Mouse (Mus musculus): Measurements from ENCODE around the gene Ccna2. TPM values are rescaled to one million over a fixed set of nuclear protein-coding genes. Genes with fewer than 3 reads are reported as not detected.
A peak's percentile ranks its signal among the peaks of the same experiment; 100 is the strongest.

The Ccna2 gene
- polyA plus RNA-seq, 1 experiment from 2014 or later = 207 TPM

- no peak overlapping the region for H3K27ac ChIP-seq (replicated peaks)
- 86% methylated on average over 4 of the region's 4 CpGs for WGBS
- H3K27me3 ChIP-seq = no peaks in the 10 kb centered on the region
- H3K4me1 ChIP-seq = no peaks in the 10 kb centered on the region
- H3K9me3 ChIP-seq = no peaks in the 10 kb centered on the region
- H3K9ac ChIP-seq (replicated peaks) = no peak overlapping the region
- peaks cover 88% of the 10 kb centered on the region for H3K36me3 ChIP-seq
- H3K4me3 ChIP-seq = no peak overlapping the region
- ATAC-seq (ENCODE audit: low FRiP score, low read depth) = no peak
- H3K4me2 ChIP-seq (replicated peaks) = no peak overlapping the region
These were observed 12.3 kb downstream of the Ccna2 start for GRCm38 (mm10) chr3:36559606-36560005.

GRCm38 (mm10) chr3:36557601-36558000 is 14.3 kb downstream of the Ccna2 start:
- Histone ChIP-seq H3K9ac (replicated peaks) (no peak overlapping the region), H3K4me3 (no peak overlapping the region), H3K27ac (replicated peaks) (no peak overlapping the region), H3K4me1 (0 out of 2 replicates have a peak, but pooled peaks cover 5% of the 10 kb centered on the region), H3K4me2 (replicated peaks) (no peak overlapping the region), H3K36me3 (peaks cover 75% of the 10 kb centered on the region), H3K27me3 (no peaks in the 10 kb centered on the region), H3K9me3 (no peaks in the 10 kb centered on the region)
- WGBS = 90% methylated on average over 1 of the region's 1 CpGs
- ATAC-seq (ENCODE audit: low FRiP score, low read depth) = no peak

GRCm38 (mm10) chr3:36552406-36553047 is 19.4 kb downstream of the Ccna2 start, which contains the start of gene Exosc9:
Gene Exosc9, plus strand, starts transcription at chr3:36552606.
- ATAC-seq (ENCODE audit: low FRiP score, low read depth) = peak; percentile 95
- Histone ChIP-seq H3K4me2 (replicated peaks) (peak within 1 kb of the TSS; percentile 75), H3K4me3 (peak within 1 kb of the TSS; percentile 86), H3K27ac (replicated peaks) (peak within 1 kb of the TSS; percentile 89), H3K36me3 (peaks cover 31% of the 10 kb centered on the region), H3K27me3 (no peaks in the 10 kb centered on the region), H3K4me1 (peaks cover 14% of the 10 kb centered on the region), H3K9me3 (no peaks in the 10 kb centered on the region), H3K9ac (replicated peaks) (peak within 1 kb of the TSS; percentile 76)
- WGBS = under 1% methylated on average over 39 of the region's 39 CpGs

GRCm38 (mm10) chr3:36551851-36552384 is 20.0 kb downstream of the Ccna2 start:
- peak overlapping the region; percentile 75 for H3K4me2 ChIP-seq (replicated peaks)
- H3K4me1 ChIP-seq = peaks cover 14% of the 10 kb centered on the region
- no peaks in the 10 kb centered on the region for H3K9me3 ChIP-seq
- peak overlapping the region; percentile 86 for H3K4me3 ChIP-seq
- 17% methylated on average over 12 of the region's 12 CpGs for WGBS
- H3K9ac ChIP-seq (replicated peaks) = peak overlapping the region; percentile 76
- no peaks in the 10 kb centered on the region for H3K27me3 ChIP-seq
- no peak; the same call in 1 of the 2 replicates for ATAC-seq (ENCODE audit: low FRiP score, low read depth)
- H3K27ac ChIP-seq (replicated peaks) = peak overlapping the region; percentile 89
- peaks cover 25% of the 10 kb centered on the region for H3K36me3 ChIP-seq

- H3K4me3 ChIP-seq = peak overlapping the region; percentile 86
- ATAC-seq (ENCODE audit: low FRiP score, low read depth) = peak; percentile 75
- no peaks in the 10 kb centered on the region for H3K27me3 ChIP-seq
- peak overlapping the region; percentile 75 for H3K4me2 ChIP-seq (replicated peaks)
- H3K27ac ChIP-seq (replicated peaks) = peak overlapping the region; percentile 89
- H3K4me1 ChIP-seq = peaks cover 14% of the 10 kb centered on the region
- H3K9ac ChIP-seq (replicated peaks) = peak overlapping the region; percentile 76
- H3K9me3 ChIP-seq = no peaks in the 10 kb centered on the region
- peaks cover 23% of the 10 kb centered on the region for H3K36me3 ChIP-seq
- WGBS = 5% methylated on average over 9 of the region's 9 CpGs
These were observed 20.6 kb downstream of the Ccna2 start for GRCm38 (mm10) chr3:36551343-36551742.

GRCm38 (mm10) chr3:36544961-36545360 is 27.0 kb downstream of the Ccna2 start:
- Histone ChIP-seq H3K4me2 (replicated peaks) (no peak overlapping the region), H3K4me3 (no peak overlapping the region), H3K27me3 (no peaks in the 10 kb centered on the region), H3K36me3 (no peaks in the 10 kb centered on the region), H3K9me3 (no peaks in the 10 kb centered on the region), H3K9ac (replicated peaks) (no peak overlapping the region), H3K4me1 (no peaks in the 10 kb centered on the region), H3K27ac (replicated peaks) (no peak overlapping the region)
- ATAC-seq (ENCODE audit: low FRiP score, low read depth) = no peak
- 81% methylated on average over 3 of the region's 3 CpGs for WGBS

GRCm38 (mm10) chr3:36541399-36541798 is 30.6 kb downstream of the Ccna2 start:
- H3K4me3 ChIP-seq = no peak overlapping the region
- no peak overlapping the region for H3K27ac ChIP-seq (replicated peaks)
- H3K9me3 ChIP-seq = no peaks in the 10 kb centered on the region
- WGBS = 89% methylated on average over 2 of the region's 2 CpGs
- ATAC-seq (ENCODE audit: low FRiP score, low read depth) = no peak
- no peaks in the 10 kb centered on the region for H3K4me1 ChIP-seq
- H3K27me3 ChIP-seq = no peaks in the 10 kb centered on the region
- H3K9ac ChIP-seq (replicated peaks) = no peak overlapping the region
- H3K36me3 ChIP-seq = no peaks in the 10 kb centered on the region
- H3K4me2 ChIP-seq (replicated peaks) = no peak overlapping the region

GRCm38 (mm10) chr3:36540756-36541155 is 31.2 kb downstream of the Ccna2 start:
- Histone ChIP-seq H3K4me1 (no peaks in the 10 kb centered on the region), H3K4me3 (no peak overlapping the region), H3K9me3 (no peaks in the 10 kb centered on the region), H3K36me3 (no peaks in the 10 kb centered on the region), H3K4me2 (replicated peaks) (no peak overlapping the region), H3K27me3 (no peaks in the 10 kb centered on the region), H3K27ac (replicated peaks) (no peak overlapping the region), H3K9ac (replicated peaks) (no peak overlapping the region)
- ATAC-seq (ENCODE audit: low FRiP score, low read depth) = no peak
- 60% methylated on average over 2 of the region's 2 CpGs for WGBS

- Histone ChIP-seq H3K9me3 (no peaks in the 10 kb centered on the region), H3K9ac (replicated peaks) (no peak overlapping the region), H3K4me2 (replicated peaks) (no peak overlapping the region), H3K4me3 (no peak overlapping the region), H3K27ac (replicated peaks) (no peak overlapping the region), H3K36me3 (no peaks in the 10 kb centered on the region), H3K27me3 (no peaks in the 10 kb centered on the region), H3K4me1 (peaks cover 5% of the 10 kb centered on the region; the same call in 1 of the 2 replicates)
- no peak for ATAC-seq (ENCODE audit: low FRiP score, low read depth)
- WGBS = 91% methylated on average over 4 of the region's 4 CpGs
These were observed 34.1 kb downstream of the Ccna2 start for GRCm38 (mm10) chr3:36537701-36538470.

GRCm38 (mm10) chr3:36536041-36536440 is 35.9 kb downstream of the Ccna2 start:
- 92% methylated on average over 12 of the region's 12 CpGs for WGBS
- no peak overlapping the region for H3K9ac ChIP-seq (replicated peaks)

GRCm38 (mm10) chr3:36533201-36533672 is 38.7 kb downstream of the Ccna2 start:
- Histone ChIP-seq H3K9me3 (no peaks in the 10 kb centered on the region), H3K4me3 (no peak overlapping the region), H3K36me3 (no peaks in the 10 kb centered on the region), H3K27ac (replicated peaks) (no peak overlapping the region), H3K4me1 (peaks cover 5% of the 10 kb centered on the region; the same call in 1 of the 2 replicates), H3K4me2 (replicated peaks) (no peak overlapping the region), H3K27me3 (peaks cover 11% of the 10 kb centered on the region), H3K9ac (replicated peaks) (no peak overlapping the region)
- no peak for ATAC-seq (ENCODE audit: low FRiP score, low read depth)
- WGBS = 3% methylated on average over 1 of the region's 1 CpGs

More at GRCm38 (mm10) chr3:36536041-36536440, 35.9 kb downstream of the Ccna2 start:
- Histone ChIP-seq H3K36me3 (no peaks in the 10 kb centered on the region), H3K4me1 (peaks cover 5% of the 10 kb centered on the region; the same call in 1 of the 2 replicates), H3K4me2 (replicated peaks) (no peak overlapping the region), H3K4me3 (no peak overlapping the region), H3K9me3 (no peaks in the 10 kb centered on the region), H3K27me3 (peaks cover 7% of the 10 kb centered on the region; the same call in 1 of the 2 replicates), H3K27ac (replicated peaks) (no peak overlapping the region)
- no peak for ATAC-seq (ENCODE audit: low FRiP score, low read depth)

- Histone ChIP-seq H3K4me1 (peaks cover 5% of the 10 kb centered on the region; the same call in 1 of the 2 replicates), H3K36me3 (no peaks in the 10 kb centered on the region), H3K4me3 (no peak overlapping the region), H3K27ac (replicated peaks) (no peak overlapping the region), H3K9ac (replicated peaks) (no peak overlapping the region), H3K4me2 (replicated peaks) (no peak overlapping the region), H3K9me3 (no peaks in the 10 kb centered on the region), H3K27me3 (peaks cover 11% of the 10 kb centered on the region)
- WGBS = 48% methylated on average over 7 of the region's 7 CpGs
- no peak for ATAC-seq (ENCODE audit: low FRiP score, low read depth)
These were observed 39.2 kb downstream of the Ccna2 start for GRCm38 (mm10) chr3:36532738-36533137.
